Mouse (Mus musculus) embryonic fibroblast, embryonic 13.5 days (primary cell): ENCODE results near the gene AI854703.

Source experiments
- CTCF ChIP-seq: IDR thresholded peaks from 2 replicates; pipeline ENCODE4 v1.5.1; 2011; ENCODE audit warnings: mild to moderate bottlenecking, control low read depth, low read length, moderate library complexity, borderline replicate concordance; ENCODE audit not compliant: insufficient read depth
- POLR2A ChIP-seq: IDR thresholded peaks from 2 replicates; pipeline ENCODE4 v1.6.1; 2011; ENCODE audit warnings: low read depth, mild to moderate bottlenecking, control low read depth, low read length, moderate library complexity

GRCm38 (mm10) chr6:48620031-48620430 is 6.5 kb upstream of the AI854703 start:
- TF ChIP-seq POLR2A (no peak), CTCF (no peak)
